Mouse (Mus musculus) myocyte (in vitro differentiated cells): ENCODE results near the gene Gpc6.

ENCODE experiments used
- CEBPB ChIP-seq: IDR thresholded peaks from 2 replicates; pipeline ENCODE4 v1.6.1; 2011; ENCODE audit warnings: mild to moderate bottlenecking, moderate library complexity; ENCODE audit not compliant: poor library complexity, insufficient read depth, severe bottlenecking
- E2F4 ChIP-seq: IDR thresholded peaks from one replicate; pipeline ENCODE4 v1.6.1; 2011; ENCODE audit warnings: mild to moderate bottlenecking, control low read depth, moderate library complexity; ENCODE audit not compliant: insufficient read depth
- MAX ChIP-seq: IDR thresholded peaks from one replicate; pipeline ENCODE4 v1.6.1; 2011; ENCODE audit warnings: low read depth, mild to moderate bottlenecking, control low read depth
- MYOD1 ChIP-seq, 3 experiments: IDR thresholded peaks; one replicate each; pipeline ENCODE4 v1.6.1; 2011; ENCODE audit warnings: control low read depth in 2 of 3, low read depth in 2 of 3, mild to moderate bottlenecking in 2 of 3, moderate library complexity in 1 of 3; ENCODE audit not compliant: insufficient read length in 2 of 3, control insufficient read depth in 1 of 3
- MYOG ChIP-seq, 3 experiments: IDR thresholded peaks; one replicate each; pipeline ENCODE4 v1.6.1; 2011; ENCODE audit warnings: control low read depth in 2 of 3, low read depth in 2 of 3, mild to moderate bottlenecking in 2 of 3; ENCODE audit not compliant: insufficient read length in 2 of 3, control insufficient read depth in 1 of 3, insufficient read depth in 1 of 3
- POLR2A ChIP-seq: IDR thresholded peaks from one replicate; pipeline ENCODE4 v1.6.1; 2011; ENCODE audit warnings: low read depth, mild to moderate bottlenecking, control low read depth, moderate library complexity; ENCODE audit not compliant: insufficient read length
- POLR2AphosphoS2 ChIP-seq: IDR thresholded peaks from one replicate; pipeline ENCODE4 v1.6.1; 2011; ENCODE audit warnings: low read depth, control low read depth; ENCODE audit not compliant: insufficient read length
- TCF12 ChIP-seq: IDR thresholded peaks from one replicate; pipeline ENCODE4 v1.6.1; 2011; ENCODE audit warnings: mild to moderate bottlenecking, control low read depth; ENCODE audit not compliant: poor library complexity, insufficient read depth, severe bottlenecking
- TCF3 ChIP-seq: IDR thresholded peaks from one replicate; pipeline ENCODE4 v1.6.1; 2011; ENCODE audit warnings: low read depth, control low read depth; ENCODE audit not compliant: insufficient read length
- USF1 ChIP-seq: IDR thresholded peaks from one replicate; pipeline ENCODE4 v1.6.1; 2011; ENCODE audit warnings: low read depth, mild to moderate bottlenecking, control low read depth, moderate library complexity

- TF ChIP-seq TCF12 = no peak
- TF ChIP-seq POLR2A = no peak
- no peak for TF ChIP-seq MYOG (IDR thresholded peaks at IDR 0.05; ENCODE audit: control insufficient read depth in 1 of 3, insufficient read depth in 1 of 3, insufficient read length in 2 of 3, low read depth in 2 of 3)
- no peak for TF ChIP-seq E2F4
- TF ChIP-seq MAX = no peak
- TF ChIP-seq USF1 = no peak
- TF ChIP-seq POLR2AphosphoS2 = no peak
- no peak for TF ChIP-seq TCF3
- no peak for TF ChIP-seq CEBPB
- no peak for TF ChIP-seq MYOD1 (IDR thresholded peaks at IDR 0.05; ENCODE audit: control insufficient read depth in 1 of 3, insufficient read length in 2 of 3, low read depth in 2 of 3)
Measured at GRCm38 (mm10) chr14:117552776-117553175, 627.7 kb downstream of the Gpc6 start.
